Mouse (Mus musculus): ENCODE data around the gene Aip. TPM values are rescaled to one million over a fixed set of nuclear protein-coding genes. Genes with fewer than 3 reads are reported as not detected.
A peak's percentile ranks its signal among the peaks of the same experiment; 100 is the strongest.

Aip gene
- polyA plus RNA-seq, 1 experiment from 2014 or later, result 58.9 TPM

- ATAC-seq (ENCODE audit: low FRiP score) (peak; percentile 96), DNase-seq (ENCODE audit: low spot score, missing footprints) (peak; percentile 99)
- Histone ChIP-seq H3K9ac (ENCODE audit: low read length) (peak within 1 kb of the TSS; percentile 83), H3K4me3 (ENCODE audit: low read depth, low read length) (peak within 1 kb of the TSS; percentile 84), H3K4me2 (peak within 1 kb of the TSS; percentile 90), H3K36me3 (ENCODE audit: control insufficient read depth, insufficient read depth, low read length) (peaks cover 10% of the 10 kb centered on the region), H3K9me3 (ENCODE audit: control insufficient read depth, low read length) (no peaks in the 10 kb centered on the region), H3K4me1 (ENCODE audit: control insufficient read depth, insufficient read depth, low read length) (peaks cover 14% of the 10 kb centered on the region), H3K27me3 (ENCODE audit: control insufficient read depth, insufficient read depth, low read length) (no peaks in the 10 kb centered on the region), H3K27ac (ENCODE audit: low read depth, low read length) (no peak within 1 kb of the TSS)
- WGBS, result under 1% methylated on average over 33 of the region's 33 CpGs
These were observed 22.8 kb upstream of the Aip start, which contains the start of gene Coro1b for GRCm38 (mm10) chr19:4148491-4148806. Gene Coro1b, plus strand, starts transcription at chr19:4148619.

DNA sequence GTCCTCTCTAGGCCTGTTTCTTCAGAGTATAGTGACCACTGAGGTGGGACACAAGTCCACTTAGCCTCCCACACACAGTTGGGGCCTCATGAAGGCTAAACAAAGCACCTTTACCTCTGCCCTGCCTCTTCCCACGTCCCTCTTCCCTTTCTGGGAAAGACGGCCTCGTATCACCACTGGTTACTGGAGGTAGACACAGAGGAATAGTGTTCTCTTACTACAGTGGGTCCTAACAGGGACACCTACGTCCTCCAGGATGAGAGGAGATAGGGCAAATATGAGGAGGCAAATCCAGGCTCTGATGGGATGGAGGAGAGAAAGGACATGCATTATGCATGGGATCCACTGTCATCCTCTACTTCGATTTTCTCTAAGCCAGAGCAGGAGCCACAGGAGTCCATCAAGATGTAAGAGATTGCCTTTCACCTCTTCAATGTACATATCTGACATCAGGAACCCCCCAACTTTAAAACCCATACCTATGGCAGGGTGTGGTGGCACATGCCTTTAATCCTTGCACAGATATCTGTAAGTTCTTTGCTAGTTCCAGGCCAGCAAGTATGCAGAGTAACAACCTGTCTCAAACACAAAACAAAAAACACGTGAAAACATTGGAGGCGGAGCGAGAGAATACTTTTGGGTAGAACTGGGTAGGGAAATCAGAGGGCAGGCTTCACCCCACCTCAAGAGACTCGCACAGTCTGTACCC, 22.3 kb upstream of the Aip start:
- peak overlapping the region; percentile 84 for H3K4me3 ChIP-seq (ENCODE audit: low read depth, low read length)
- no peak overlapping the region for H3K27ac ChIP-seq (ENCODE audit: low read depth, low read length)
- peaks cover 14% of the 10 kb centered on the region for H3K4me1 ChIP-seq (ENCODE audit: control insufficient read depth, insufficient read depth, low read length)

DNA sequence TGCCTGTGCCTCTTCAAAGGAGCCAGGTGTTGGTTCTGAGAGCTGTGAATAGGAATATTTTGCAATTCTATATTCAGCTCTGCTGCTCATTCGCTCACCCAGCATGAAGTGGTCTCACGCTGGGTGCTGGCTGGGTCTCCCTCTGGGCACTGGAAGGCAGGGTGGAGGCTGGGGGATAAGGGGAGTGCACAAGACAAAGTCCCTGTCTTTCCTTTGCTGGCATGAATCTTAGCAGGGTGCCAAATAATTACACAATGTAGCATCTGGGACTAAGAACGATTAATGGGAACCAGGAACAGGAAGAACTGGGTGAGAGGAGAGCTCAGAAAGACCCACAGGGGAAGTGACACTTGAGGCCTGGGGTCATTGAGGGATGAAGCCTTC, 21.4 kb upstream of the Aip start:
- H3K36me3 ChIP-seq (ENCODE audit: control insufficient read depth, insufficient read depth, low read length), result peaks cover 10% of the 10 kb centered on the region
- no peak for DNase-seq (ENCODE audit: low spot score, missing footprints)
- no peak overlapping the region for H3K4me3 ChIP-seq (ENCODE audit: low read depth, low read length)
- H3K27ac ChIP-seq (ENCODE audit: low read depth, low read length), result no peak overlapping the region
- peaks cover 14% of the 10 kb centered on the region for H3K4me1 ChIP-seq (ENCODE audit: control insufficient read depth, insufficient read depth, low read length)
- no peak overlapping the region for H3K9ac ChIP-seq (ENCODE audit: low read length)
- H3K27me3 ChIP-seq (ENCODE audit: control insufficient read depth, insufficient read depth, low read length), result no peaks in the 10 kb centered on the region
- no peaks in the 10 kb centered on the region for H3K9me3 ChIP-seq (ENCODE audit: control insufficient read depth, low read length)
- ATAC-seq (ENCODE audit: low FRiP score), result no peak
- WGBS, result 44% methylated on average over 3 of the region's 3 CpGs
- H3K4me2 ChIP-seq, result no peak overlapping the region

More for the DNA sequence above, 22.3 kb upstream of the Aip start:
- Histone ChIP-seq H3K9ac (ENCODE audit: low read length) (peak overlapping the region; percentile 26; the same call in 1 of the 2 replicates), H3K27me3 (ENCODE audit: control insufficient read depth, insufficient read depth, low read length) (no peaks in the 10 kb centered on the region), H3K36me3 (ENCODE audit: control insufficient read depth, insufficient read depth, low read length) (peaks cover 10% of the 10 kb centered on the region), H3K4me2 (peak overlapping the region; percentile 31), H3K9me3 (ENCODE audit: control insufficient read depth, low read length) (no peaks in the 10 kb centered on the region)
- ATAC-seq (ENCODE audit: low FRiP score) (peak; percentile 61), DNase-seq (ENCODE audit: low spot score, missing footprints) (no peak)
- 32% methylated on average over 9 of the region's 9 CpGs for WGBS

DNA sequence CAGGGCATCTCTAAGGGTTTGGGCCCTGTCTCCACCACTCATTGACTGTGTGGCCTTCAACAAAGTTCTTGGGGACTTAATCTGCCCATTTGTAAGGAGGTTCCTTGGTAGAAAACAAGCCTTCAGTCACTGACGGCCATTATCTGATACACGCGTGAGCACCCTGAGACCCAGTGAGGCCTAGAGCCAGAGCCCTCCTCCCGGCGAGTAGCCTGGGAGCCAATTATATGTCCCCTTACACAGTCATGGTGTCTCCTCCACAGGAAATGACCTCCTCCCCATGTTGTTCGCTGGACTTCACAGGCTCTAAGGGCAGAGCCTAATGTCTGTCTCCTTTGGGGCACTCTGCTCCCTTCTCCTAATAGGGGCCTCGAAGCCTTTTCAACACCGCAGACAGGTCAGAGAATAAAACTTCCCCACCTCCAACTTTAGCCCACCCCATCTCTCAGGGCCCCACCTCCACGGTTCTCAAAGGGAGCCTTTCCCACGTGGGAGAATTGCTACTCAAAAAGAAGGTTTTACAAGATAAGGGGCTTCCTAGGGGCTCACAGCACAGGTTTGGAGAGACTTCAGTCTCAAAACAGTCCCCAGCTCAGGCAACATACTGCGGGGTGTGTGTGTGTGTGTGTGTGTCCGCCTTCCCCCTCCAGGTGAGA, 20.8 kb upstream of the Aip start:
- H3K27ac ChIP-seq (ENCODE audit: low read depth, low read length), result no peak overlapping the region
- no peaks in the 10 kb centered on the region for H3K27me3 ChIP-seq (ENCODE audit: control insufficient read depth, insufficient read depth, low read length)
- ATAC-seq (ENCODE audit: low FRiP score) (no peak), DNase-seq (ENCODE audit: low spot score, missing footprints) (no peak)
- H3K4me2 ChIP-seq, result no peak overlapping the region
- 66% methylated on average over 12 of the region's 12 CpGs for WGBS
- no peak overlapping the region for H3K9ac ChIP-seq (ENCODE audit: low read length)
- no peak overlapping the region for H3K4me3 ChIP-seq (ENCODE audit: low read depth, low read length)
- H3K36me3 ChIP-seq (ENCODE audit: control insufficient read depth, insufficient read depth, low read length), result peaks cover 10% of the 10 kb centered on the region
- no peaks in the 10 kb centered on the region for H3K9me3 ChIP-seq (ENCODE audit: control insufficient read depth, low read length)
- H3K4me1 ChIP-seq (ENCODE audit: control insufficient read depth, insufficient read depth, low read length), result peaks cover 14% of the 10 kb centered on the region

DNA sequence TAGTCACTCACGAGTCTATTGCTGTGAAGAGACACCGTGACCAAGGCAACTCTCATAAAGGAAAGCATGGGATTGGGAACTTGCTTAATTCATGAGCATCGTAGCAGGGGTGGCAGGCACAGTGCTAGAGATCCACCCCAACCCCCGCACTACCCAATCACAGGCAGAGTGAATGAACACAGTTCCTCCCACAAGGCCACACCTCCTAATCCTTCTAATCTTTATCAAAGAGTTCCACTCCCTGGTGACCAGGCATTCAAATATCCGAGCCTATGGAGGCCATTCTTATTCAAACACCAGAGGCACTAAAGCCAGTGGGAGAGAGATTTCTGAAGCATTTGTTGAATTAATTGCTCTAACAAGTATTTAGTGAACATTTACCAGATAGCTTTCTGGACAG, 20.3 kb upstream of the Aip start:
- ATAC-seq (ENCODE audit: low FRiP score) (no peak), DNase-seq (ENCODE audit: low spot score, missing footprints) (no peak)
- H3K4me3 ChIP-seq (ENCODE audit: low read depth, low read length), result no peak overlapping the region
- no peaks in the 10 kb centered on the region for H3K9me3 ChIP-seq (ENCODE audit: control insufficient read depth, low read length)
- H3K36me3 ChIP-seq (ENCODE audit: control insufficient read depth, insufficient read depth, low read length), result peaks cover 8% of the 10 kb centered on the region
- H3K27ac ChIP-seq (ENCODE audit: low read depth, low read length), result no peak overlapping the region
- peaks cover 14% of the 10 kb centered on the region for H3K4me1 ChIP-seq (ENCODE audit: control insufficient read depth, insufficient read depth, low read length)
- H3K4me2 ChIP-seq, result no peak overlapping the region
- H3K9ac ChIP-seq (ENCODE audit: low read length), result no peak overlapping the region
- 77% methylated on average over 5 of the region's 5 CpGs for WGBS
- no peaks in the 10 kb centered on the region for H3K27me3 ChIP-seq (ENCODE audit: control insufficient read depth, insufficient read depth, low read length)

- H3K27ac ChIP-seq (ENCODE audit: low read depth, low read length), result no peak overlapping the region
- H3K9me3 ChIP-seq (ENCODE audit: control insufficient read depth, low read length), result no peaks in the 10 kb centered on the region
- DNase-seq (ENCODE audit: low spot score, missing footprints) (no peak), ATAC-seq (ENCODE audit: low FRiP score) (no peak)
- no peaks in the 10 kb centered on the region for H3K36me3 ChIP-seq (ENCODE audit: control insufficient read depth, insufficient read depth, low read length)
- peaks cover 14% of the 10 kb centered on the region for H3K4me1 ChIP-seq (ENCODE audit: control insufficient read depth, insufficient read depth, low read length)
- 87% methylated on average over 16 of the region's 16 CpGs for WGBS
- H3K27me3 ChIP-seq (ENCODE audit: control insufficient read depth, insufficient read depth, low read length), result no peaks in the 10 kb centered on the region
- no peak overlapping the region for H3K4me2 ChIP-seq
- H3K9ac ChIP-seq (ENCODE audit: low read length), result no peak overlapping the region
- no peak overlapping the region for H3K4me3 ChIP-seq (ENCODE audit: low read depth, low read length)
These were observed 19.2 kb upstream of the Aip start for GRCm38 (mm10) chr19:4144550-4145498.

DNA sequence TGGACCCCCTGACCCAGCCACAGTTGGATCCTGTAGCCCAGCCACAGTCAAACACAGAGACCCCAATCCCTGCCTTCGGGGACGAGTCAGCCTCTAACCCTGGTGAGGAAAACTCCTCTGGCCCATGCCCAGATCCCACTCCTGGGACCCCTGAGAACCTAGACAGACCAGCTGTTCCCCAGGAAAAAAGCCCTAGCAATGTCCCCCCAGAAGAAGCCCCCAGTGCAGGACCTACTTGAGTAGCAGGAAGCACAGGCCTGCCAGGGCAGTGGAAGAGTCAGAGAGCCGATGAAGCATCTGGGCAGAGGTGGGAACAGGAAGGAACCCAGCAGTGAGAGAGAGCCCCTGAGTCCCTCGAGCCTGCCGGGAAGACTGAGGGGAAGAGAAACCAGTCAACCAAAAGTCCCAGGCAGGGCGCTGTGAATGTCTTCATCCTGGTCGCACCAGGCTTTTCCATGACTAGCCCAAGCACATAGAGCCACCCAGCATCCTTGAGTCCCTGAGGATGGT, 18.2 kb upstream of the Aip start, which contains the start of gene Cabp4:
Gene Cabp4, minus strand, starts transcription at position 275 of the 510 bp plus-strand sequence.
- no peaks in the 10 kb centered on the region for H3K36me3 ChIP-seq (ENCODE audit: control insufficient read depth, insufficient read depth, low read length)
- DNase-seq (ENCODE audit: low spot score, missing footprints), result no peak
- no peak within 1 kb of the TSS for H3K4me3 ChIP-seq (ENCODE audit: low read depth, low read length)
- WGBS, result 84% methylated on average over 7 of the region's 7 CpGs
- no peak within 1 kb of the TSS for H3K4me2 ChIP-seq
- no peaks in the 10 kb centered on the region for H3K27me3 ChIP-seq (ENCODE audit: control insufficient read depth, insufficient read depth, low read length)
- peaks cover 8% of the 10 kb centered on the region for H3K4me1 ChIP-seq (ENCODE audit: control insufficient read depth, insufficient read depth, low read length)
- no peak within 1 kb of the TSS for H3K27ac ChIP-seq (ENCODE audit: low read depth, low read length)
- H3K9ac ChIP-seq (ENCODE audit: low read length), result no peak within 1 kb of the TSS
- H3K9me3 ChIP-seq (ENCODE audit: control insufficient read depth, low read length), result no peaks in the 10 kb centered on the region
- ATAC-seq (ENCODE audit: low FRiP score), result no peak

DNA sequence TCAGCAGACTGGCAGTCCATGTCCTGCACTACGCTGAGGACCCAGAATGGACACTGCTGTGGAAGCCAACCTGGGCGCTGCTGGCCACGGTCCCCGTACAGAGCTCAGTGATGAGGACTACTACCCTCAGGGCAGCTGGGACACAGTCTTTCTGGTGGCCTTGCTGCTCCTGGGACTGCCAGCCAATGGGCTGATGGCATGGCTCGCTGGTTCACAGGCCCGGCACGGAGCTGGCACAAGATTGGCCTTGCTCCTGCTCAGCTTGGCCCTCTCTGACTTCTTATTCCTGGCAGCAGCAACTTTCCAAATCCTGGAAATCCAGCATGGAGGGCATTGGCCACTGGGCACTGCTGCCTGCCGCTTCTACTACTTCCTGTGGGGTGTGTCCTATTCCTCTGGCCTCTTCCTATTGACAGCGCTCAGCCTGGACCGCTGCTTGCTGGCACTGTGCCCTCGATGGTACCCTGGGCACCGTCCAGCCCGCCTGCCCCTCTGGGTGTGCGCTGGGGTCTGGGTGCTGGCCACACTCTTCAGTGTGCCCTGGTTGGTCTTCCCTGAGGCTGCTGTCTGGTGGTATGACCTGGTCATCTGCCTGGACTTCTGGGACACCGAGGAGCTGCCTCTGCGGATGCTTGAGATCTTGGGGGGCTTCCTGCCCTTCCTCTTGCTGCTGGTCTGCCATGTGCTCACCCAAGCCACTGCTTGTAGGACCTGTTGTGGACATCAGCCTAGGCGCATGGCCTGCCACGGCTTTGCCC, 16.9 kb upstream of the Aip start:
- Histone ChIP-seq H3K4me2 (no peak overlapping the region), H3K4me1 (ENCODE audit: control insufficient read depth, insufficient read depth, low read length) (peaks cover under 1% of the 10 kb centered on the region; the same call in 1 of the 2 replicates), H3K36me3 (ENCODE audit: control insufficient read depth, insufficient read depth, low read length) (no peaks in the 10 kb centered on the region), H3K27ac (ENCODE audit: low read depth, low read length) (no peak overlapping the region), H3K9ac (ENCODE audit: low read length) (no peak overlapping the region), H3K27me3 (ENCODE audit: control insufficient read depth, insufficient read depth, low read length) (no peaks in the 10 kb centered on the region), H3K9me3 (ENCODE audit: control insufficient read depth, low read length) (no peaks in the 10 kb centered on the region), H3K4me3 (ENCODE audit: low read depth, low read length) (no peak overlapping the region)
- DNase-seq (ENCODE audit: low spot score, missing footprints) (no peak), ATAC-seq (ENCODE audit: low FRiP score) (no peak)
- WGBS, result 92% methylated on average over 18 of the region's 18 CpGs

Data from midbrain, embryonic 11.5 days (tissue).